Mouse (Mus musculus): ENCODE results near the gene Rufy4.

Gene Rufy4

GRCm38 (mm10) chr1:74124991-74125552 lies at the start of gene Rufy4:
TSS of gene Rufy4 (plus strand) at chr1:74125541.
- peak; percentile 59; the same call in 1 of the 2 replicates for ATAC-seq (ENCODE audit: insufficient number of reproducible peaks, low FRiP score, low TSS enrichment)

GRCm38 (mm10) chr1:74076230-74076629 lies 49.1 kb upstream of the Rufy4 start:
- no peak for ATAC-seq (ENCODE audit: insufficient number of reproducible peaks, low FRiP score, low TSS enrichment)

- no peak for ATAC-seq (ENCODE audit: insufficient number of reproducible peaks, low FRiP score, low TSS enrichment)
Measured at GRCm38 (mm10) chr1:74077353-74077752, 48.0 kb upstream of the Rufy4 start.

- no peak for ATAC-seq (ENCODE audit: insufficient number of reproducible peaks, low FRiP score, low TSS enrichment)
Measured at GRCm38 (mm10) chr1:74081573-74081989, 43.8 kb upstream of the Rufy4 start.

- ATAC-seq (ENCODE audit: insufficient number of reproducible peaks, low FRiP score, low TSS enrichment) = no peak; the same call in 1 of the 2 replicates
Measured at GRCm38 (mm10) chr1:74082841-74083463, 42.4 kb upstream of the Rufy4 start.

- ATAC-seq (ENCODE audit: insufficient number of reproducible peaks, low FRiP score, low TSS enrichment) = no peak
Measured at GRCm38 (mm10) chr1:74084065-74084705, 41.2 kb upstream of the Rufy4 start.

GRCm38 (mm10) chr1:74084752-74085151 lies 40.6 kb upstream of the Rufy4 start:
- ATAC-seq (ENCODE audit: insufficient number of reproducible peaks, low FRiP score, low TSS enrichment) = no peak

GRCm38 (mm10) chr1:74085566-74085965 lies 39.8 kb upstream of the Rufy4 start:
- no peak for ATAC-seq (ENCODE audit: insufficient number of reproducible peaks, low FRiP score, low TSS enrichment)

- ATAC-seq (ENCODE audit: insufficient number of reproducible peaks, low FRiP score, low TSS enrichment) = no peak
Measured at GRCm38 (mm10) chr1:74088569-74088968, 36.8 kb upstream of the Rufy4 start.

GRCm38 (mm10) chr1:74090329-74090728 lies 35.0 kb upstream of the Rufy4 start:
- no peak for ATAC-seq (ENCODE audit: insufficient number of reproducible peaks, low FRiP score, low TSS enrichment)

- no peak for ATAC-seq (ENCODE audit: insufficient number of reproducible peaks, low FRiP score, low TSS enrichment)
Measured at GRCm38 (mm10) chr1:74091138-74091537, 34.2 kb upstream of the Rufy4 start.

GRCm38 (mm10) chr1:74091611-74092224 lies 33.6 kb upstream of the Rufy4 start:
- no peak for ATAC-seq (ENCODE audit: insufficient number of reproducible peaks, low FRiP score, low TSS enrichment)

- no peak for ATAC-seq (ENCODE audit: insufficient number of reproducible peaks, low FRiP score, low TSS enrichment)
Measured at GRCm38 (mm10) chr1:74092242-74092641, 33.1 kb upstream of the Rufy4 start.

- no peak for ATAC-seq (ENCODE audit: insufficient number of reproducible peaks, low FRiP score, low TSS enrichment)
Measured at GRCm38 (mm10) chr1:74093447-74093846, 31.9 kb upstream of the Rufy4 start.

- ATAC-seq (ENCODE audit: insufficient number of reproducible peaks, low FRiP score, low TSS enrichment) = no peak
Measured at GRCm38 (mm10) chr1:74094497-74095270, 30.7 kb upstream of the Rufy4 start.

- no peak for ATAC-seq (ENCODE audit: insufficient number of reproducible peaks, low FRiP score, low TSS enrichment)
Measured at GRCm38 (mm10) chr1:74095296-74095695, 30.0 kb upstream of the Rufy4 start.

GRCm38 (mm10) chr1:74095728-74096127 lies 29.6 kb upstream of the Rufy4 start:
- ATAC-seq (ENCODE audit: insufficient number of reproducible peaks, low FRiP score, low TSS enrichment) = no peak

- ATAC-seq (ENCODE audit: insufficient number of reproducible peaks, low FRiP score, low TSS enrichment) = no peak
Measured at GRCm38 (mm10) chr1:74098004-74099000, 27.0 kb upstream of the Rufy4 start.

- ATAC-seq (ENCODE audit: insufficient number of reproducible peaks, low FRiP score, low TSS enrichment) = no peak
Measured at GRCm38 (mm10) chr1:74099001-74099435, 26.3 kb upstream of the Rufy4 start.

All from cerebellum, adult (tissue).